Mouse (Mus musculus): ENCODE measurements around the gene Tes3-ps.

- TF ChIP-seq POLR2A (IDR thresholded peaks at IDR 0.05; ENCODE audit: control insufficient read depth, extremely low read depth, insufficient read depth, low read length, poor library complexity) (no peak), CTCF (IDR thresholded peaks at IDR 0.05; ENCODE audit: borderline replicate concordance, control insufficient read depth, extremely low read depth, insufficient read depth, low read length, poor library complexity) (no peak)
Measured at GRCm38 (mm10) chr13:49471981-49472675, 21.0 kb upstream of the Tes3-ps start.

Data from thymus, adult 2 months (tissue).